Mouse (Mus musculus) CH12.LX (cell line): ENCODE measurements around the gene Nod2.

Experiments used
- CHD2 ChIP-seq: IDR thresholded peaks from 2 replicates; pipeline ENCODE4 v1.6.1; 2011; ENCODE audit warnings: low read length, improper control_type of control experiment
- CTCF ChIP-seq, 2 experiments: IDR thresholded peaks in 1 of 2; conservative IDR thresholded peaks in 1 of 2; 2 replicates each; pipeline ENCODE4 v1.5.1; 2011 to 2012; ENCODE audit warnings: low read depth in 2 of 2, low read length in 2 of 2, improper control_type of control experiment in 1 of 2, inconsistent platforms in 1 of 2, mild to moderate bottlenecking in 1 of 2, moderate library complexity in 1 of 2
- JUND ChIP-seq: conservative IDR thresholded peaks from 2 replicates; pipeline ENCODE4 v1.6.1; 2011; ENCODE audit warnings: low read depth, low read length, improper control_type of control experiment
- MAFK ChIP-seq: IDR thresholded peaks from 2 replicates; pipeline ENCODE4 v1.6.1; 2011; ENCODE audit warnings: low read length, improper control_type of control experiment; ENCODE audit not compliant: insufficient replicate concordance
- MAX ChIP-seq: IDR thresholded peaks from 2 replicates; pipeline ENCODE4 v1.6.1; 2011; ENCODE audit warnings: low read length, improper control_type of control experiment
- PAX5 ChIP-seq: IDR thresholded peaks from 2 replicates; pipeline ENCODE4 v1.6.1; 2012; ENCODE audit warnings: low read length, inconsistent platforms, mixed read lengths
- POLR2A ChIP-seq: IDR thresholded peaks from 2 replicates; pipeline ENCODE4 v1.6.1; 2011; ENCODE audit warnings: low read depth, mild to moderate bottlenecking, improper control_type of control experiment, low read length
- TBP ChIP-seq: conservative IDR thresholded peaks from 2 replicates; pipeline ENCODE4 v1.6.1; 2011; ENCODE audit warnings: low read depth, low read length, improper control_type of control experiment
- USF2 ChIP-seq: conservative IDR thresholded peaks from 2 replicates; pipeline ENCODE4 v1.6.1; 2011; ENCODE audit warnings: low read depth, low read length, improper control_type of control experiment
- ZNF384 ChIP-seq: IDR thresholded peaks from 2 replicates; pipeline ENCODE4 v1.6.1; 2012; ENCODE audit warnings: low read depth, low read length, improper control_type of control experiment, inconsistent platforms

- TF ChIP-seq POLR2A (no peak), CTCF (conservative IDR thresholded peaks at IDR 0.05 in 1 of 2, IDR thresholded peaks at IDR 0.05 in 1 of 2; ENCODE audit: low read depth in 2 of 2, low read length in 2 of 2) (no peak), MAX (no peak), MAFK (no peak), CHD2 (no peak), JUND (no peak), USF2 (no peak), ZNF384 (peak; percentile 57; the same call in 1 of the 2 replicates), TBP (no peak), PAX5 (no peak)
These were observed 50.9 kb downstream of the Nod2 start for GRCm38 (mm10) chr8:88698048-88698447.
